Mouse (Mus musculus) MEL (cell line): Measurements from ENCODE around the gene Gcc2.

ENCODE experiments used
- CTCF ChIP-seq, 3 experiments: IDR thresholded peaks in 2 of 3; conservative IDR thresholded peaks in 1 of 3; 2 replicates each; pipeline ENCODE4 v1.5.1; 2011 to 2012; ENCODE audit warnings: low read length in 3 of 3, low read depth in 2 of 3, mild to moderate bottlenecking in 2 of 3, improper control_type of control experiment in 1 of 3, inconsistent platforms in 1 of 3, mixed read lengths in 1 of 3, moderate library complexity in 1 of 3; ENCODE audit not compliant: control insufficient read depth in 1 of 3, insufficient read depth in 1 of 3, poor library complexity in 1 of 3, severe bottlenecking in 1 of 3
- NELFE ChIP-seq: IDR thresholded peaks from 2 replicates; pipeline ENCODE4 v1.6.1; 2011; ENCODE audit warnings: low read depth, low read length, improper control_type of control experiment
- POLR2A ChIP-seq, 2 experiments: IDR thresholded peaks; 2 replicates each; pipeline ENCODE4 v1.6.1; 2011 to 2012; ENCODE audit warnings: low read length in 2 of 2, mild to moderate bottlenecking in 2 of 2, control low read depth in 1 of 2, improper control_type of control experiment in 1 of 2, low read depth in 1 of 2, moderate library complexity in 1 of 2; ENCODE audit not compliant: control insufficient read depth in 1 of 2, insufficient read depth in 1 of 2, poor library complexity in 1 of 2
- ZC3H11A ChIP-seq: IDR thresholded peaks from 2 replicates; pipeline ENCODE4 v1.6.1; 2012; ENCODE audit warnings: low read depth, mild to moderate bottlenecking, inconsistent platforms, low read length, improper control_type of control experiment

DNA sequence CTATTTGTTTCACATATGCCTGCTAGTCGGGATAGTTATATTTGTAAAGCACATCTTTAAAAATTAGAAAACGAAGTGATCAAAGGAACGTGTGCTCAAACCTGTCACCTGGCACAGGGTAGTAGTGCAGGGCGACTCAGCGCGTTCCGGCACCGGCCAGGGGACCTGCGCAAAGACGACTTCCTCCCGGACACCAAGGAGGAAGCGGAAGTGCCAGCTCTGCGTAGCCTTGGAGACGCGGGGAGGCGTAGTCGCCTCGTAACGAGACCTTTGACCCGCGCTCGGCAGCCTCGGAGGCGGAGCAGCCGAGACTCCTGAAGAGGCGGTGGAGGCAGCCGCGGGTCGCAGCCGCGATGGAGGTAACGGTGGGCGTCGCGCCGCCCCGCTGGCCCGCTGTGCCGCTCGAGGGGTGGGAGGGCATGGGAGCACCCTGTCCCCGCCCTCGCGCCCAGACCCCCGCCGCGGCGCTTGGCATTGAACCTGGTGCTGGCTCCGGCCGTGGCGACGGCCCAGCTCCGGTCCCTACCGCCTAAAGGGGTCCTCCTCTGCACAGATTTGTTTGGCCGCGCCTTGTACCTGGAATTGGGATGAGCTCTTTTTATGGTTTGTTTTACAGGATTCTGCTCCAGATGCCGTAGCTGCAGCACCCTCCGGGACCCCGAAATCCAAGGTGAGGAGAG lies at the start of gene Gcc2:
- no peak for TF ChIP-seq CTCF (IDR thresholded peaks at IDR 0.05 in 2 of 3, conservative IDR thresholded peaks at IDR 0.05 in 1 of 3; ENCODE audit: control insufficient read depth in 1 of 3, insufficient read depth in 1 of 3, low read depth in 2 of 3, low read length in 3 of 3, poor library complexity in 1 of 3, severe bottlenecking in 1 of 3)
- TF ChIP-seq NELFE = peak; percentile 98
- TF ChIP-seq ZC3H11A = no peak
- TF ChIP-seq POLR2A (IDR thresholded peaks at IDR 0.05; ENCODE audit: control insufficient read depth in 1 of 2, insufficient read depth in 1 of 2, low read depth in 1 of 2, low read length in 2 of 2, poor library complexity in 1 of 2) = peak; percentile 30 to 96; a peak in 2 of 4 replicates
